Mouse (Mus musculus): ENCODE data around the gene Nrxn1.

DNA sequence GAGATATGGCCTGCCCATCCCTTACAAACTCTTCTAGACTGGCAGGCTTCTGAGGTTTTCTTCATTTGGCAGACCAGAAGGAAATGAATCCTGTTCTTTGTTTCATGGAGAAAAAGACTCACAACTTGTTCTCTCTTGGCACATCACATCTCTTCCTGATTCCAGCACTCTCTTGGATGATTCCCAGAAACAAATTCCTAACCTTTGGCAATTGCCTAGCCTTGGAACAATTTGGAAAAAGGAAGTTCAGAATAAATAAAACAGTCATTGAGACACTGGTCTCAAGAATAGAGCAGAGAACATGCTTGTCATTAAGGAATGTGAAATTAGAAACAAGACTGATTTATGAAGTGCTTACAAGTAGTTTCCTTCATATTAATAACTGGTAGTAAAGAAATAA is 279.1 kb downstream of the Nrxn1 start:
- TF ChIP-seq CTCF (IDR thresholded peaks at IDR 0.05; ENCODE audit: borderline replicate concordance, control insufficient read depth, extremely low read depth, insufficient read depth, low read length, poor library complexity) (no peak), POLR2A (IDR thresholded peaks at IDR 0.05; ENCODE audit: control insufficient read depth, extremely low read depth, insufficient read depth, low read length, poor library complexity) (no peak)

All from thymus, adult 2 months (tissue).